Mouse (Mus musculus): ENCODE results near the gene Scaper. TPM values are rescaled to one million over a fixed set of nuclear protein-coding genes. Genes with fewer than 3 reads are reported as not detected.

Gene Scaper
- polyA plus RNA-seq, 1 experiment from 2014 or later: 11.3 TPM

DNA sequence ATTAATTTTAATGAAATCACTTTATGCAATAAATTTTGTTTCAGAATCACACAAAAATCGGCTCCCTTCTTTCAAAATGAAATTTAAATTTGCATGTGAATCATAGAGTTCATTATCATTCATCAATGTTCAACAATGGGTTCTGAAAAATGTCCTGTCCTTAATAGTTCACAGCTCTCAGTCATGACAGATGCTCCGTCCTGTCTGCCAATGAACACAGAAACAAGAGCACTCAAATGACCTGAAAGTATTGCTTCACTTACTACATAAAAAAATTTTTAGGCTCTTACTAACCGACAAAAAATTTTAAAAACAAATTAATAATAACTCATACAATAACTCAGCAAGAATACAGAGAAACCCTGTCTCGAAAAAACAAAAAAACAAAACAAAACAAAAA lies 429.2 kb downstream of the Scaper start:
- H3K36me3 ChIP-seq (ENCODE audit: control insufficient read depth, insufficient read depth, low read length): no peaks in the 10 kb centered on the region
- no peak for ATAC-seq (ENCODE audit: low FRiP score)
- no peaks in the 10 kb centered on the region for H3K27me3 ChIP-seq (ENCODE audit: control insufficient read depth, insufficient read depth, low read length)
- H3K27ac ChIP-seq (ENCODE audit: low read depth, low read length): no peak overlapping the region
- no peak overlapping the region for H3K4me3 ChIP-seq (ENCODE audit: low read depth, low read length)
- no peak overlapping the region for H3K4me2 ChIP-seq
- peaks cover 3% of the 10 kb centered on the region; the same call in 1 of the 2 replicates for H3K4me1 ChIP-seq (ENCODE audit: control insufficient read depth, insufficient read depth, low read length)
- no peak overlapping the region for H3K9ac ChIP-seq (ENCODE audit: low read length)
- WGBS: 80% methylated on average over 4 of the region's 4 CpGs
- no peaks in the 10 kb centered on the region for H3K9me3 ChIP-seq (ENCODE audit: control insufficient read depth, low read length)
- DNase-seq (ENCODE audit: low spot score, missing footprints): no peak

DNA sequence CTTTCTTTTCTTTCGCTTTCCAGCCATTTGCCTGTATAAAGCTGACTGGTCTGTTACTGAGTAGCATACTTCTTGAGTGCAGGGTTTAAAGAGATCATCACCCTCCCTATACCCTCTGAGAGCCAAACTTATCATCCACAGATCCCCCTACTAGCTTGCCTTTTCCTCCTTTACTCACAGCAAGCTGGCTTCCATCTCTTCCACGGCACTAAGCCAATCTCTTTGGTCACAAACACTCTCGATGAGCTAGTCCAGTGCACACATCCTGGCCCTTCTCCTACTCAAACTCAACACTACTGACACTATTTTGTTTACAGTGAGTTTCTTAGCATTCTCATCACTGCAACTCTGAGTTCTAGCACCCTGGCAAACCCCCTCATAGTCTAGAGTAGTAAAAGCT lies 430.0 kb downstream of the Scaper start:
- peaks cover 3% of the 10 kb centered on the region; the same call in 1 of the 2 replicates for H3K4me1 ChIP-seq (ENCODE audit: control insufficient read depth, insufficient read depth, low read length)
- no peaks in the 10 kb centered on the region for H3K9me3 ChIP-seq (ENCODE audit: control insufficient read depth, low read length)
- DNase-seq (ENCODE audit: low spot score, missing footprints) (no peak), ATAC-seq (ENCODE audit: low FRiP score) (no peak)
- no peak overlapping the region for H3K4me2 ChIP-seq
- WGBS: 85% methylated on average over 3 of the region's 3 CpGs
- no peak overlapping the region for H3K27ac ChIP-seq (ENCODE audit: low read depth, low read length)
- H3K36me3 ChIP-seq (ENCODE audit: control insufficient read depth, insufficient read depth, low read length): no peaks in the 10 kb centered on the region
- H3K4me3 ChIP-seq (ENCODE audit: low read depth, low read length): no peak overlapping the region
- no peak overlapping the region for H3K9ac ChIP-seq (ENCODE audit: low read length)
- no peaks in the 10 kb centered on the region for H3K27me3 ChIP-seq (ENCODE audit: control insufficient read depth, insufficient read depth, low read length)

Other genes starting within 250 kb of the Scaper start
- not detected in 2 replicates for gene 4930563M21Rik, start 72.4 kb upstream of the Scaper start, polyA plus RNA-seq (2014; fragmentation: Nextera tagmentation; extraction: Ambion mirVana)
- 435 and 466 TPM in 2 replicates for gene Rcn2, start 103.7 kb upstream of the Scaper start, polyA plus RNA-seq (2014; fragmentation: Nextera tagmentation; extraction: Ambion mirVana)
- 0.33 TPM in 1 of 2 replicates, not detected in the other for gene Pstpip1, start 151.8 kb upstream of the Scaper start, polyA plus RNA-seq (2014; fragmentation: Nextera tagmentation; extraction: Ambion mirVana)
- 560 and 573 TPM in 2 replicates for gene Tspan3, start 227.4 kb upstream of the Scaper start, polyA plus RNA-seq (2014; fragmentation: Nextera tagmentation; extraction: Ambion mirVana)

Measured in midbrain, embryonic 11.5 days (tissue).